Mouse (Mus musculus) thymus, postnatal 36 days (tissue): ENCODE measurements around the gene Olfr490.

Source experiments
- DNase-seq, 2 experiments: peaks; one replicate each; pipeline ENCODE4 v3.0.0; 2022; ENCODE audit warnings: mixed read lengths in 2 of 2

The Olfr490 gene

DNA sequence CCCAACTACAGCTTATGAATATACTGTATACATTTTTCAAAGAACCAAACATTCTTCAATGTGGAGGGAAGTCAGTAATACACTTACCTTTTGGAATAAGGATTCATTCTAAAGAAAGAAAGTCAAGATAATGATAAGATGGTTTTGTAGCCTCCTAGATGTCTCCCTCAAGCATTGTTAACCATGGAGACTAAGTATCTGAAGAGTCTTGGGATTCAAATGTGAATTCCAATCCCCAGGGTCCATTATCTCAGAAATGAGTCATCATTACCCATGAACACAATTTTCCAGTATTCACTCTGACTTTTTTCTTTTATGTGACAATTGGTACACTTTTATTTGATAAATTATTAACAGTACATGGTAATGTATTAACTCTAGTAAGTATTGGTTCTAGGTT lies at the start of gene Olfr490:
Olfr490 (minus strand) TSS at position 101 of the 400 bp plus-strand sequence.
- no peak for DNase-seq

DNA sequence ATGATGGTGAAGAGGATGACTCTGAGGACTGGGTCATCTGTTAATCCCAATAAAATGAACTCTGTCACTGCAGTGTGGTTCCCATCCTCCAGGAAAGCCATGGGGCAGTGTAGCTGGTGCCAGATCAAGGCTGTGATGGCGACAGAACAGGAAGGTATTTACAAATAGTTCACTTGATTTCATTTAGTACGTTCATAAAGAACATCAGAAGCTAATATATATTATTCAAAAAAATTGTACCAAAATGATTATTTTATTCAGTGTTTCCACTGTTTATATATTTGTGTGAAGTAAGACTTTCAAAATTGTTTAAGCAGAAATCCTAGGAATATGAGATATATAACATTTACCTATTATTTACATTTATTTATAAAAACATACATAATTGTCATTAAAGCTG lies 34.8 kb upstream of the Olfr490 start, which contains the start of gene Olfr492:
Olfr492 (minus strand) TSS at position 101 of the 400 bp plus-strand sequence.
- no peak for DNase-seq

DNA sequence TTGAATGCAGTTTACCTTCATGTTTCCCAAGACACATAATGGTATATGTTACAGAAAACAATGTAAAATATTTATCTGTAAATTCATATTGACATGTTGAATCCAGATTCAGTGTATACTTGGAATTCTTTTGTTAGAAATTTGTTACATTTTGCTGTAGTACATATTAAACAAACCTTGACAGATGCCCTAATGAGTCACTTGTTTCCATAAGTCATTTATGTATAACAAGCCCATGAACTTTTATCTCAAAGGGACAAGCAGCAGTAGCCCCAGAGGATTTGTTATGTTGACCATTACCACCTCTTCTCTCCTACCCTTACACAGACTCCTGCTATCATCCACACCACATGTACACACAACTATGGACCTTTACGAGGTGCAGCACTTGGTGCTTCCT lies 24.4 kb upstream of the Olfr490 start, which contains the start of gene Olfr491:
Olfr491 (plus strand) TSS at position 301 of the 400 bp plus-strand sequence.
- no peak for DNase-seq

DNA sequence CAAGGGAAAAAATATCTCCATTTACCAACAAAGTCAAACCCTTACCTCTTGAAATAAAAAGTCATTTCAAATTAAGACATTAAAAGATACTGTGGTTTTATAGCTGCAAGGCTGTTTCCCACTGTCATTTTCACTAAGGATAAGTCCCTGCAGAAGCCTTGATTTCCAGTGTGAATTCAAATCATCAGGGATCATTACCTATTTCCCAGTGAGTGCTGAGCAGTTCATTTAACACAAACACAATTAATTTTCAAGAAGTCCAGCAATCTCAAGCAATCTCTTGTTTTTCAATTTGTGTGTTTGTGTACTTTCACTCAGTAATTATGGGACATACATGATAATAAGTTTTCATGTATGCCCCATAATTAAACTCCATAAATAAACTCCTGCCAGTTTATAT lies 30.5 kb downstream of the Olfr490 start, which contains the start of gene Olfr488:
Olfr488 (minus strand) TSS at position 101 of the 400 bp plus-strand sequence.
- no peak for DNase-seq
